Mouse (Mus musculus): ENCODE results near the gene Bcas3. TPM values are rescaled to one million over a fixed set of nuclear protein-coding genes. Genes with fewer than 3 reads are reported as not detected.
A peak's percentile ranks its signal among the peaks of the same experiment; 100 is the strongest.

Bcas3 gene
- total RNA-seq, 2 experiments from 2014 or later = 65.4 to 69.7 TPM

DNA sequence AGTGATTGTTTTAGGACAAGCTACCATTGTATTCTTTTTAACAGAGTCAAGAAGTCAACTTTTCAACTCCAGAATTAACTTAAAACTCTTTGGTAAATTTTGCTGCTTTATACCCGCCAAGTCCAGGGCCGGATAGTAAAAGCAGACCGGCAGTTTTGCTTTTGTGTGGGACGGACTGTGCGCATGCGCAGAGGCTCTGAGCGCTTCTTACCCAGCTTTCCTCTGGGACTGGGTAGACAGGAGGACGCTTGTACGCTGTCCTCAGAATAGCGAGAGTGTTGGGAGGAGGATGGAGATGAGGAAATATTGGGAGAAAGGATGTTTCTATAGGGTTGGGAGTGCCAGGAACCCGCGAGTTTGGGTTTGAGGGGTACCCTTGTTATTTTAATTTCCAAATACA is 171.2 kb downstream of the Bcas3 start:
- intact Hi-C loops (cut with DNase I) = no loop called here
- DNase-seq (ENCODE audit: low spot score in 2 of 2) = peak; percentile 69 to 79

GRCm38 (mm10) chr11:85524841-85525500 is 172.0 kb downstream of the Bcas3 start:
- intact Hi-C loops (cut with DNase I) = no loop called here
- DNase-seq (ENCODE audit: low spot score in 2 of 2) = peak; percentile 35 to 72

- no peak for DNase-seq (ENCODE audit: low spot score in 2 of 2)
- intact Hi-C loops (cut with DNase I) = no loop called here
These were observed 172.5 kb downstream of the Bcas3 start for GRCm38 (mm10) chr11:85525501-85525885.

DNA sequence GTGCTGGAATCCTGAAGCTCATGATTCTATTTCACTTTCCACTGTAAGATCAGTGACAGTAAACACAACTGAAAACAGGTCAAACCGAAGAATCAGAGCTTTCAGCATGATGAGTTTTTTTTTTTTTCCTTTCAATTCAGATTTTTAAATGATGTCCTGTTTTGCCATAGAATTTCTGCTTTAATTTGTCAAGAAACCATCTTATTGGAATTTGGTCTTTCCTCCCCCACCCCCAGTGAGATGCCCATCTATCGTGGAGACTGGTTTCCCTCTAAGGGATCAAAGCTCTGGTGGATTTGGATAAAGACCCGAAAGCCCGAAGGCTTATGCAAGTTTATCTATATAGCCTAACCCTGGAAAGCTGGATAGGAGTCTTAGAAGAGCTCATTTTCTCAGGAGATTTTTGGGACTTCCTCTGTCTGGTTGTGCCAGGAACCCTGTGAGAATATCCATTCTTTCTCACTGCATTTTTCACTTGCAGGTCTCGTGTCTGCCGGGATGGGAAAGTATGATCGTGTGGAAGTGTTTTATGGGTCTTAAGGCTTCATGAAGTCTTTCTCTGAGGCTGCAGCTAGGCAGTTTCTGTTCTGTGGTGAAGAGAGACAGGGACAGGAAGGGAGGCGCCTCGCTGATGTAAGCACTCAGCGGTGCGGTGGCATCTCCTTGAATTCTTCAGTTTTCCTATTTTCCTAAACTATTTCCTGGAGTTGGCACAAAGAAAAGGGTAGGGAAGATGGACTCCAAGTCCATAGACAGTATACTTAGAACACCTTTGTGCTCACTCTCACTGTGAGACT is 173.2 kb downstream of the Bcas3 start:
- intact Hi-C loops (cut with DNase I) = no loop called here
- DNase-seq (ENCODE audit: low spot score in 2 of 2) = no peak

GRCm38 (mm10) chr11:85527261-85527660 is 174.3 kb downstream of the Bcas3 start:
- intact Hi-C loops (cut with DNase I) = no loop called here

GRCm38 (mm10) chr11:85529531-85530285 is 176.7 kb downstream of the Bcas3 start:
- intact Hi-C loops (cut with DNase I) = no loop called here

More at GRCm38 (mm10) chr11:85527261-85527660, 174.3 kb downstream of the Bcas3 start:
- DNase-seq (ENCODE audit: low spot score in 2 of 2) = no peak

DNA sequence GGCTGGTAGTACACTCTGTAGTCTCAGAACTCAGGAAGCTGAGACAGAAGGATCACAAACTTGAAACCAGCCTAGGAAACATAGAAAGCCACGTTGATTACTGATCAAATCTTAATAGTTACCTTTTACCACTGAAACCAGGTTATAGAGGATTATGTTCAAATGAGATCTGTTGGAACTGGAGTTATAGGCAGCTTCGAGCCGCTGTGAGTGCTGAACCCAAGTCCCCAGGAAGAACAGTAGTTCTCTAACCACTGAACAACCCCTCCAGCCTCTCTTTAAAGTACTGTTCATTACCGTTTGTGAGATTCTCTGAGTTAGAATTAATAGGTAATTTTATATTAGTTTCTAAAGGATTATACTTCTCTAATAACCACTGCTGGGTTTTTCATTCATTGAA is 188.0 kb downstream of the Bcas3 start:
- DNase-seq (ENCODE audit: low spot score in 2 of 2) = no peak
- intact Hi-C loops (cut with DNase I) = no loop called here

More at GRCm38 (mm10) chr11:85529531-85530285, 176.7 kb downstream of the Bcas3 start:
- DNase-seq (ENCODE audit: low spot score in 2 of 2) = no peak

DNA sequence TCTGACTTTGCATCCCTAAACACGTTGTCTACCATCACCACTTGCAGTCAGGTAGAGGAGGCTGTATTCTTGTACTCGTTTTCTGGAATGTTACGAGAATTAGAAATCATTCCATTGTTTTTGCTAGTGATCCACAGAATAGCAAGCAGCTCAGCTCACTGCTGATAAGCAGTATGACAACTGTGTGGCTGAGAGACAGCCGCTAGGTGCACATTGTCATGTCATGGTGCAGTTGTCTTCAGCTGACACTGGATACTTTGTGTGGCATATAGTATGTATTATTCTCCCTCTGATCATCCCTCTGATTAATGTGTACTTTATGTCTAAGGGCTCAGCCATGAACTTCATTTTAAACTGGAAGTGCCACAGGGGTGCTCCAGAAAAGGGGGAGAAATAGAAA is 190.3 kb downstream of the Bcas3 start:
- intact Hi-C loops (cut with DNase I) = no loop called here
- DNase-seq (ENCODE audit: low spot score in 2 of 2) = no peak

GRCm38 (mm10) chr11:85545602-85546001 is 192.6 kb downstream of the Bcas3 start:
- intact Hi-C loops (cut with DNase I) = no loop called here
- no peak for DNase-seq (ENCODE audit: low spot score in 2 of 2)

DNA sequence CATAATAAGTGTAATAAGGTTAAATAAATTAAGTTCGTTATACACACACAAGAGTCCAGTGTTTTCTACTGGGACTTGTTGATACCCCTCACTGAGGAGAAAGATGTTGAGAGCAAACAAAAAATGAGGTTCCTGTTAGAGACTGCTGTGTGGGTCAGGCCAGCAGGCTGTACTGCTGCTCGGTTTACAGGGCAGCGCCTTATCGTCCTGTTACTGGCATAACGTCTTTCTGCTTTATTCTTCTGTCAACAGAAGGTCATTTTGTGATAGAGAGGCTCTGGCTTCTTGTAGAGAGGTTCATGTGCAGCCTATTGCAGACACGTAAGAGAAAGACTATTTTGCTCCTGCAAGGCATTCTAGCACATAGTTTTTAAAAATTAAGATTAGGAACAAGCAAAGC is 195.0 kb downstream of the Bcas3 start:
- intact Hi-C loops (cut with DNase I) = no loop called here
- no peak for DNase-seq (ENCODE audit: low spot score in 2 of 2)

DNA sequence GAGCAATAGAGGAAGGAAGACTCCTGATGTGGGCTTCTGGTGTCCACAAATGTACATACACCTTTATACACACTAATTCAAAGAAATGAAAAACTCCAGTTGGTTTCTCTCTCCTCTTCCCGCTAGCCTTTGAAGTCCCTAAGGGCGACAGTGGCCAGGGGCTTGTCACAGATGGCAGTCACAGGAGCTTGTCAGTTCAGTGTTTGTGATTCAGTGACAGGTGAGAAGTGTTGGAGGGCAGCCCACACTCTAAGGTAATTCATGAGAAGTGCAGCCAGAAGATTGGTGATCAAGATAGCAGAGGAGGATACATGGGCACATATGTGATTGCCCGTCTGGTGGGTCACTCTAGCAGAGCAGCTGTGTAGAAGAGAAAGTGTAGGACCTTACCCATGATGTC is 196.7 kb downstream of the Bcas3 start:
- intact Hi-C loops (cut with DNase I) = no loop called here
- no peak for DNase-seq (ENCODE audit: low spot score in 2 of 2)

- no peak for DNase-seq (ENCODE audit: low spot score in 2 of 2)
- intact Hi-C loops (cut with DNase I) = no loop called here
These were observed 202.1 kb downstream of the Bcas3 start for GRCm38 (mm10) chr11:85555066-85555465.

GRCm38 (mm10) chr11:85555721-85556120 is 202.8 kb downstream of the Bcas3 start:
- intact Hi-C loops (cut with DNase I) = no loop called here
- no peak for DNase-seq (ENCODE audit: low spot score in 2 of 2)

DNA sequence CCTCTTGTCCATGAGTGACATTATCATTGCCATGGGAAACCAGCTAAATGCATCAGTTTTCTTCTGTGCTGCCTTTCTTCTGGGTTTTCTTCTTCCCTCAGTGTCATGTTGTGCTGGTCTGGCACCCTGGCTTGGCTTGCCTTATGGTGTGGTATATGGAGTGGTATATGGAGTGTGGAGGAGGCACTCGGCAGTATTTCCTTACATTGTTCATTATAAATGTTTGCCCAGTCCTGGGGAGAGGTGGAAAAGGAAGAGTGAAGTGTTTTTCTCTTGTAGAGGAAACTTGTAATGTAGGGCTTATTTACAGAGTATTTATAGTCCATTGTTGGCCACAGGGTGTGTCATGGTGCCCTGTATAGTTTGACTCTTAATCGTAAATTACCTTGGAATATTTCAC is 212.1 kb downstream of the Bcas3 start:
- DNase-seq (ENCODE audit: low spot score in 2 of 2) = no peak
- intact Hi-C loops (cut with DNase I) = no loop called here

- intact Hi-C loops (cut with DNase I) = no loop called here
- no peak for DNase-seq (ENCODE audit: low spot score in 2 of 2)
These were observed 218.1 kb downstream of the Bcas3 start for GRCm38 (mm10) chr11:85571040-85571439.

DNA sequence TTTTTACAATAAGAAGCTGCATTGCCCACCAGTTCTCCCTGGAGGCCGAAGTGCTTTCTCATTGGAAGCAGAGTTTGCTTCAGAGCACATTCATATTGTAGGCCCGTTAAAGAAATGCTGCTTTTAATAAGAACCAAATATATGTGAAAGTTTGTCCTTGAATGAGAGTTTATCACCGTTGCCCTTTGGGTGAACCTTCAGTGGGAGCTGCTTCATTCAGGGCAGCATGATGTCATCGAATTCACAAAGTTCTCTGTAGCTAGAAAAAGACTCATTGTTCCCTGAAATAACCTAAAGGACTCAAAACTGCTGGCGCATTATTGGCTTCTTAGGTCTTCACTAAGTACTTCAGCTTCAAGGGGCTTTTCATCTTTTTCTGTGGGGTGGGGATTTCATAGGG is 219.0 kb downstream of the Bcas3 start:
- no peak for DNase-seq (ENCODE audit: low spot score in 2 of 2)
- intact Hi-C loops (cut with DNase I) = no loop called here

- no peak for DNase-seq (ENCODE audit: low spot score in 2 of 2)
- intact Hi-C loops (cut with DNase I) = no loop called here
These were observed 219.6 kb downstream of the Bcas3 start for GRCm38 (mm10) chr11:85572590-85572989.

DNA sequence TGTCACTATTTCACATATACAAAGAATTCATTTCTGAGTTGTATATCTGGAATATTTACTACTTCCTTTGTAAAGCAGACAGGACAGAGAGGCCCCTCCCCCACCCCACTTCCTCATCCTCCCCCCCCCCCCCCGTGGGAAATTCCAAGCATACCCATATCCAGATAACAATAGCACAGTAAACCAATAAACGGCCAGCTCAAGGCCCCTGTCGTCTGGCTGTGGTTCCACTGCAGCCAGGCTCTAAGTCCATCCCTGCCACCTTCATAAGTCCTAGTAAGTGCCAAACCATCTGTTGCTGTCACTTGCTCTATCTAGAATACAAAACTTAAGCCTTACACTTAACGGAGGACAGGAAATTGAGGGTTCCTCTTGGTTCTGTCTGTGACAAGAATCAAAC is 221.5 kb downstream of the Bcas3 start:
- DNase-seq (ENCODE audit: low spot score in 2 of 2) = no peak
- intact Hi-C loops (cut with DNase I) = no loop called here

GRCm38 (mm10) chr11:85577816-85578645 is 225.1 kb downstream of the Bcas3 start:
- intact Hi-C loops (cut with DNase I) = no loop called here
- DNase-seq (ENCODE audit: low spot score in 2 of 2) = peak in 1 of 2 experiments; percentile 6

DNA sequence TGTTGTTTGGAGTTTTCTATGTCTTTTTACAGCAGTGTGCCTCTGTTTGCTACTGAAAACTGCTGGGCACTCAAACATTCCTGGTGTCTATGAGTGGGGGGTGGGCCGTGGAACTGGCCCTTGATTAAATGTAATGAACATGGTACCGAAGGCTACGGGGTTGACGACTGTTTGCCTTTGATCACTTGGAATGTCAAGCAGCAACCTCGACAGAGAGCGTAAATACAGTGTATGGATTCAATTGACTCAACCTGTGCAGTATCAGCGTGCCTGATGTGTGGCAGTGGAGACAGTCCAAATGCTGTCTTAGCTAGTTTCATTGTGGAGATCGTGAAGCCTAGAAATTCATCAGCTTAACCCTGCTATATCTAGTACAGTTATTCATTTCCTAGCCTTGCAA is 231.1 kb downstream of the Bcas3 start:
- intact Hi-C loops (cut with DNase I) = no loop called here
- DNase-seq (ENCODE audit: low spot score in 2 of 2) = no peak

Data from left cerebral cortex, postnatal 25 days (tissue).